Mouse (Mus musculus) urinary bladder, postnatal 10 days (tissue): ENCODE results near the gene Commd1.

Source experiments
- DNase-seq: peaks from one replicate; pipeline ENCODE4 v3.0.0; 2022; ENCODE audit warnings: low spot score

Gene Commd1

DNA sequence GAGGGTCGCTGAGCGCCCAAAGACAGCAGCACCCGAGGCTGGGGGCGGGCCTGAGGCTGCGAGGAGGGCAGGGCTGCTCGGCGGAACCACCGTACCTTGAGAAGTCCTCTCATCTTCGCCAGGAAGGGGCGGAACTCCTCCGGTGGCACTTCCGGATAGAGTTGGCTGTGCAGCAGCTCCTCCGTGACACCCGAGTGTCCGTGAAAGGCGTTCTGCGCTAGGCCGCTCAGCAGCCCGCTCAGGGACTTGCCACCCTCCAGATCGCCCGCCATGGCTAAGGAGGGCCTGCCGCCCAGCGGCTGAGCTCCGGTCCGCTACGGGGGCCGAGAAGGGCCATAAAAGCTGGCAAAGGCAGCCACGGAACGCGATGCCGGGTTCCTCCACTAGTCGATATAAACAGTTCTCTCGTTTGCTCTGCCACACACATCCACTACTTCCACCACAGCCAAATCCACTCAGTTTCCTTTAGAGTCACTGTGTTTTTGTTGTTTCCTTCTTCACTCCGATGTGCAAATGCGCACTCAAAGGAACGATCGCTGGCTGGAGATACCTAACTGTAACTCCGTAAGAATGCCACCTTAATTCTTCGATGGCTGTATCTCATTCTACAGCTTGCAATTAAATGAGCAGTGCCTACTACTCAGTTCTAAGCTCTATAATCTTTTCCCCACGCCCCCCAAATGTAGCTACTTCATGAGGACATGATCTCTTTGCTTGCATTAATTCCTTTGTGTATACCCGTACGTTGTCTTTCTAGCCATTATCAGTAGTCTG, at the start of gene Commd1, which contains the start of gene Gm28048:
Gene Commd1, minus strand, starts transcription at position 399 of the 774 bp plus-strand sequence.
Gene Gm28048, minus strand, starts transcription at position 107 of the 774 bp plus-strand sequence.
- peak; percentile 95 for DNase-seq

DNA sequence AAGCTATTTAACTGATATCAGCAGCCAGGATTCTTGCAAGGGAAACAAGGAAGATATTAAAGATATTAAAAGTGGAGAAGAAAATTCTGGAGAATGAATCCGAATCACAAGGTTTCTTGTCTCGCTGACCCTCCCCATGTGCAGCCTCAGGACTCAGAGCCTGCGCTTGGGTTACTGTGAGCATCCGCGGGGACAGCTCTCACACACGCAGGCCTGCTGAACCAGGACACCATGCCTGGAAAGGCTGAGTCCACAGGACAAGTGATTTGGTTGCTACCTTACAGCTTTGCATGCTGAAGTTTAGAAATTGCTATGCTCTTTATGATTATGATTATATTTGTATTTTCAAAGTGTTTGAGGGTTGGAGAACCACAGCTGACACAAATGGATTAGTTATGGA, 47.2 kb upstream of the Commd1 start:
- no peak for DNase-seq

DNA sequence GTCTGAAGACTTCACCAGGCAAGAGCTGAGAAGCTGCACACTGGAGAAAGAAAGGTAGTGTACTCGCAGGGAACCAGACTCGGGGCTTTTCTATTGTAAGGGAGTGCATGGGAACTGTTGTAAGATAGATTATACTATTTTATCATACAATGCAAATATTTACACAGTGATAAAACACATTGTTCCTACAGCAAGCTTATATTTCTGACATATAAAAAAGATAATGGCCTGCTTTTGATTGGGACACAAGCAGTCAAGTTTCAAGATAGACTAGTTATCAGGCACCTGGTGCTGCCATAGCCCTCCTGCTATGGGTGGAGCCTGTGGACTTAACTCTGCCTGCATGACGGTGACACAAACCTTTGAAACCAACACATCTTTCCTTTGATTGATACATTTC, 46.8 kb upstream of the Commd1 start:
- no peak for DNase-seq

DNA sequence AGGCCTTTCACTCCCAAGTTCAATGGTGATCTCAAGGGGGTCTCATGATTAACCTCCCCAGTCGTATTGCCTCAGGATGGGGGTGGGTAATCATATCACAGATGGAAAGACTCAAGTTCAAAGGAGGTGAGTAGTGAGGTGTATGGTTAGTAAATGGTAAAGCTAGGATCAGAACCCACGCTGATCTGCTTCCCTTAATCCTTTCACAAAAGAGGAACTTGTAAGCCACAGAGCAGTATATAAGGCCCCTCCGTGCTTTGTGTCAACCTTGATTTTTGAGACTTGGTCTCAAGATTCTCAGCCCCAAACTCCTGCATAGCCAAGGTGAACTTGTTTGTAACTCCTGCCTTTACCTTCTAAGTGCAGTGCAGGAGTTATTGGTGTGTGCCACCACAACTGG, 42.0 kb upstream of the Commd1 start:
- DNase-seq = no peak

DNA sequence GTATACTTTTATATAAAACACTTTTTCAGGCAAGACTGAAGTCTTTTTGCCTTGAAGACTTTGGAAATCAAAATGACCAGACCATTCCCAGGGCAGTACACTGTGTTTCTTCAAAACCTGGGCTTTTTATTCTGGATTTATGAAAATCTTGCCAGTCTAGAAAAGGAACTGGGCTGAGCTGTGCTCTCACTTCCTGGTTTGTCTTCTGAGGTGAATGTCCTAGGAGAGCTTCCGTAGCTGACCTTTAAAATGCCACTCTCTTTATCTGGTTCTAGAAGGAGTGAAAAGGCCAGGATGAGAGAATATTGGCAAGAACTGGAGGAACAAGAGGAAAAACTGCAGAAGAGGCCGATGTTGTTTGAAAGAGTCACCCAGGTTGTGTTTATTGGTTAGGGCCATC, 41.0 kb upstream of the Commd1 start:
- no peak for DNase-seq

DNA sequence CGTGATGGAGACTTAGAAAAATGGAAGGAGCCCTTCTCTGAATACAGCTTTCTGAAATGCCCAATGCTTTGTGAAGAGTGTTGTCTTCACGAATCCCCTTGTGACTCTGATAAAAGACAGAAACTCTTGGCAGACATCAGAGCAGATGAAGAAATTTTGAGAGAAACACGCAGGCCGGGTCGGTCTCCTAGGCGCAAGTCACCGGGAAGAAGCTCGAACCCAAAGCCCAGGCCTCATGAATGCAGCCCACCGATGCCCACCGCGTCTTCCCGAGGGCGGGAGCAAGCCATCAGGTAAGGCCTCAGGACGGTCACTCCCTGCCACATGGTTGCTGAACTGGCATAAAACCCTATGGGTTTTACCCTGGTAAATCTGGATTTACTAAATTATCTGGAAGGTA, 38.7 kb upstream of the Commd1 start:
- no peak for DNase-seq

DNA sequence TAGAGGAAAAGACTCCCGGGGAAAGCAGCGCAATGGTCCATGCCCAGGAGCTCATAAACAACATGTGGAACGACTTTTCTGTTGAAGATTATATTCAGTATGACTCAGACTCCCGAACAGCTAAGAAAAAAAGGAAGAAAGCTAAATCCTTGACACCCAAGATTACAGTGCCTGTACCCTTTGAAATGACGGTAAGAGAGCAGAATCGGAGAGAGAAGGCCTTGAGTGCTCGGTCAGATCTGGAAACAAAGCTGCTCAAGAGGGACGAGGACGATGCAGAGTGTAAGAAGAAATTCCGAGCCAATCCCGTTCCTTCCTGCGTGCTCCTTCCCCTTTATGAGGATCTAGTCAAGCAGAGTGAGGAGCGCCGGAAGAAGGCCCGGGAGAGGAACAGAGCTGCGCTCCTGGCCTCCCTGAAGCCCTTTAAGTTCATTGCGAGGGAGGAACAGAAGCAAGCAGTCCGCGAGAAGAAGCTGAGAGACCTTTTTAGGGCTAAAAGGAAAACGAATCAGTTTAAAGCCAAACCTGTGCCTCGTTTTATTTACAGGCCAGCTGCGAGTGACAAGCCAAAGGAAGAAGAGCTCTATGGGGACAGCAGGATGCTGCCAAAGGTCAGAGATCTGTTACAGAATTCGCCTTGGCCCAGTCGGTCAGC, 38.1 kb upstream of the Commd1 start:
- DNase-seq = no peak

DNA sequence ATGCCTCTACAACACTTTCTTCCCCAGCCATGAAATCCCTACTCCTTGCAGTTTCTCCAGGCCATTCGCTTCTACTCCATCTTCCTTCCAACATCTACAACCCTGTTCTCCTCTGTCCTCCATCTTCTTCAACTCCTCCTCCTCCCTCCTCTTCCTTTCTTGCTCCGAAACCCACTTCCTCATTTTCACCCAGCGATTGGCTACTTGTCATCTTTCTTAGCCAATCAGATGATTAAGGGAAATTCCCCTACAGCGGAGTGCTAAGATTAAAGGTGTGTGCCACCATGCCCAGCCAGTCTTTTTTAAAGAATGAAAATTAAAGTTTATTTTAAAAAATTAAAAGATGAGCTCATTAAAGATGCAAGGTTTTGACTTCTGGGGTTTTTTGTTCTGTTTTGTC, 35.8 kb upstream of the Commd1 start:
- no peak for DNase-seq

DNA sequence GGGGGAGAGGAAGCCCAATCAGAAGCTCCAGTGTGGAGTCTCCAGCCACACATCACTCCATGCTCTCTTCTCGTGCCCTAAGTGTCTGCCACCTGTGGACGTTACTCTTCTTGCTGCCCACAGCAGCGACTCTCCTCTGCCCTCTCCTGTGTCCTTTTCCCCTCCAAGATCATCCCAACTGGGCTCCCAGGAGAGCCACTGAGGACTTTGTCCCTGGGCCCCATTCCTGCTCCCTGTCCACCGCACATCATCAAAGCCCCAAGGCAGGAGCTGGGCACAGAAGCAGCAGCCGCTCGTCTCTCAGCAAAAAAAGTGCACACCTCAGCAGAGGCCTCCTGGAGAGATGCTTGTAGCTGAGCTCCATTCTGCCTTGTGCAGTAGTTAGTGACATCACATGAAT, 32.8 kb upstream of the Commd1 start:
- DNase-seq = no peak

DNA sequence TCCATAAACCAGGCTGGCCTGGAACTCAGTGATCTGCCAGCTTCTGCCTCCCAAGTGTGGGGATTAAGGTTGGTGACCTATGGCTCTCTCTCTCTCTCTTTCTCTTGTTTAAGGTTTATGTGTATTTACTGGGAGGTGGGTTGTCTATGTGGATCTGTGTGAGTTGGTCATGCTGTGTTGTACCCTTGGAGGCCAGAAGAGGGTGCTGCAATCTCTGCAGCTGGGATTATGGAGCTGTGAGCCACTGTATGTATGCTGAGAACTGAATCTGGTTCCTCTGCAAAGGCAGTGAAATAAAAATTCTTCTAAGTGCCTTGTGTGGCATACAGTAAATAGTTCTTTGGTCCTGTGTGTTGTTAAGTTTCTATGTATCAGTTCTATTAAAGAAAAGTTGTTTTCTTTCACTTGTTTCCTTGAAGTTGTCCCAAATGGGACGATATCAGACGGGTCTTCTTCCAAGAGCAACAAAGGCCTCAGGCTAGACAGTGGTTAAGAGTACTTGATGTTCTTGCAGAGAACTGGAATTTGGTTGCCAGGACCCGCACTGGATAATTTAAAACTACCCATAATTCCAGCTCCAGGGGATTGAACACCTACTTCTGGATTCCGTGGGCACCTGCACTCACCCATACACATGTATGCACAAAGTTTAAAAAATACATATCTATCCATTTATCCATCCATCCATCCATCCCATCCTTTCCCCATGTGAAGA, 31.6 kb upstream of the Commd1 start:
- no peak for DNase-seq

DNA sequence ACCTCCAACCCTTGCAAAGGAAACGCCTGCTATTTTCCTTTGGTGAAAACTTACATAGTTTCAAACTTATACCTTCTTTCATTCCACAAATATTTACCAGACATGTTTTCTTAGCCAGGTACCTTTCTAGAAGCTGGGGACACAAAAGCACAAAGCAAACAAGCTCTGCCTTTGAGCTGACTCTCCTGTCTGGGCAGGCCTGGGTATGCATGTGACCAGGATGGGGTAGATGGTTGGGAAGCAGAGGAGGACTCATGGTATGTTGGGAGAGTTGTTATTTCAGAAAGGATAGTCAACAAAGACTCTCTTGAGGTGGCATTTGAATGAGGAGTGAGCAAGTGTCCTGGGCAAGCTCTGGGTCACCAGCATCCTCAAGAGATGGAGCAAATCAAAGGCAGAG, 30.9 kb upstream of the Commd1 start:
- no peak for DNase-seq

DNA sequence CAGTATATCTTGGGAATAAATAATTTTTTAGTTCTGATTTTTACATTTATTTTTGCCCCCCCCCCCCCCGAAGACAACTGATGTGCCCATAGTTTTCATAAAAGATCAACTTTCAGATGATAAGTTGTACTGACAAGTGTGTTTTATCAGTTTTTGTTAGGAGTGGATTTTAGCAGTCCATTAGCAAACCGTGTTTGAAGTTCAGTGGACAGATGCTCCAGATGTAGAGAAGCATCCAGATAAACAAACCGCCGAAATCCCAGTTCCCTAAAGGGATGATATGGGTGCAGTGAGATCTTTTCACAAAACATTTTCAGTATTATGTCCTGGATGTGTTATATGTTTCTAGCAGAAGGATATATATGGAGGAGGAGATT, 26.6 kb upstream of the Commd1 start:
- no peak for DNase-seq

DNA sequence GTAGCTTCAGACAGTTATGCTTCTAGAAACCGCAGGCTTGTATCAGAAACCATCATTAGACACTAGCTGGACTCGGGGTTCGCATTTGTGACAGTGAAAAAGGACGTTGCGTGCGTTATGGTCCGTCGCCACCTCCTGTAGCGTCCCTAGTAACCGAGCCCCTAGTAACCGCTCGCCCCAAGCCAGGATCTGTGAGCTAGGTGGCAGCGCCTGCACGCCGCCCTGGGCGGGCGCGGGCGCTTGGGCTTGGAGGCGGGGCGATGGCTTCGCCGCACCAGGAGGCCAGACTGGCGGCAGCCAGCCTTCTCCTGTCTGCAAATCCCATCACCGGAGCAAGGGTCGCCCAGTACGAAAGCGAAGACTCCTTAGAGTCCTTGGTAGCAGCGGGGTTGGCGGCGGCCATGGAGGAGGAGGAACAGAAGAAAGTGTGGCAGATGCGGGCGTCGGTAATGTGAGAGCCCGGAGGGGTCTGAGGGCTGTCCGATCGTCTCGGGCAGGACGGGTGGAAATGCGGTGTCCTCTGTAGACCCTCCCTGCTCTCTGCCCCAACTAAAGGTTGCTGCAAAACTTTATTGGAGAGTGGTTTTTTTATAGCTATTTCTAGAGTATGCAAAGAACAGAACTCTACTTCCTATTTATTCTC, 26.1 kb upstream of the Commd1 start:
- DNase-seq = peak; percentile 17

DNA sequence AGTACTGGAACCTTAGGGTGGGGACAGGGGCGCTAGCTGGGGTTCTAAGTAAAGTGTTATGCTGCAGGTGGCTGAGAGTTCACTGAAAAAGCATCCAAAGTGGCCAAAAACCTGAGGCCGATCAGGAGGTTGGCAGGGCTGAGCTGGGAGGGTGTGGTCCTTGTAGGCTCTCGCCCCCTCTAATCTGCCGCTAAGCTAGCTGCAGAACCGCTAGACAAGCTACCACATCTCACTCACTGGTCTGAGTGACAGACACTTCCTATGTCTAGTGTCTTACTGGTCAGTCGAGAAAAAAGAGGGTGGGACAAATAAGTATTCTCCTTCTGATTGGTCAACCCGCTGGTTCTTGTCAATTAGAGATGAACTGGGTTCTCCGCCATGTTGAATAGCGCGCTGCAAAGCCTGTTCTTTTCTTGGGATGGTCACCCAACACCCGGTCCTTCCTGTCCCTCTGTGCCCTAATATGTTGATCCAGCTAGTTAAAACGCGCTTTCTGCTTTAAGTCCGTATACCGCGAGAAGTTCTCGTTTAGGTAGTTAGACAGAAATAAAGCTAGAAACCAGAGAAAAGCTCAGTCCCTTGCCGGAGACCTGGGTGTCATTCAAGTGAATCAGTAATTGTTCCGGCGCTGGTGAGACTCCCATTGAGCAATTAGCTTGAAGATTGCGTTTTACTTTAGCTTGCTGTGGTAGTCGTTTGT, 25.4 kb upstream of the Commd1 start, which contains the start of gene Fam161a:
Gene Fam161a, plus strand, starts transcription at position 51 of the 700 bp plus-strand sequence.
- DNase-seq = no peak

DNA sequence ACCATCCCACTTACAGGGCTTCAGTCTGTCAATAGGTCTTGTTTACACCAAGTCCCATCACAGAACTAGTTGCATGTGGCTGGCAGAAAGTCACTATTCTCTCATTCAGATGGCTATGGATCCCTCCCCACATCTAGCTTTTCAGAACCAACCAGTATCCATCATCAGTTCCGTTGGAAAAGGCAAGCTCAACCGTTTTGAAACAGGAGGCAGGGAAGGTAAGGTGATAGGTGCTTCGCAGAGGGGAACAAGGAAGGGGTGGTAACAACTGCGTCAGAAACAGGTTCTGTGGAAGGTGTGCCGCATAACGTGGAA, 24.9 kb upstream of the Commd1 start:
- no peak for DNase-seq

DNA sequence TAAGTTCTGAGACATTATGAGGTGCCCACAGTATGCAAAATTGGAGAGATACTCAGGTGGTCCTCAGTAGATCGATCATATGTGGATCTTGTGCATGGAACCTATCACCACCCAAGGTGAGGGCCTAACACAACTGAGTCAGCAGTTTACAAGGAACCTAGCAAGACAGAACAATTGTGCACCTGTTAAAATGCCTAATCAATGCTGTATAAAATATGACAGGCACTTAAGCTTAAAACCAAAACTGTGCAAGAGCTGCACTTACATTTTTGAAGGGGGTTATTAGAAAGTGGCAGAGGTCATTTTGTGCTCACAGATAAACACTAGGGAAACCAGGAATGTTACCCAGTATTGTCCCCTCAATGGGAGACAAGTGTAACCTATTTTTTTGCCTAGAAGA, 23.1 kb upstream of the Commd1 start:
- no peak for DNase-seq

DNA sequence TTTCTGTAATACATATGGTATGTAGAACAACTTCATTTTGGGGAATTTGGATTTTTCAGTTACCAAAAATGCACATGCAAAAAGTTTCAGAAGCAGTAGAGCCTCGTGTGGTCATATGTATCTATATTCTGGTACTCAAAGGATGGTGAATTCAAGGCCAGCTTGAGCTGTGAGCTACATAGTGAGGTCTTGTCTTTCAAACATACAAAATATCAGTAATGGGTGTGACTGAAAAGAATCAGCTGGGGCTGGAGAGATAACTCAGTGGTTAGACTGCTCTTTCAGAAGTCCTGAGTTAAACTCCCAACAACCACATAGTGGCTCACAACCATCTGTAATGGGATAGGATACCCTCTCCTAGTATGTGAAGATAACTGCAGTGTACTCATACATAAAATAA, 16.1 kb upstream of the Commd1 start:
- DNase-seq = no peak

DNA sequence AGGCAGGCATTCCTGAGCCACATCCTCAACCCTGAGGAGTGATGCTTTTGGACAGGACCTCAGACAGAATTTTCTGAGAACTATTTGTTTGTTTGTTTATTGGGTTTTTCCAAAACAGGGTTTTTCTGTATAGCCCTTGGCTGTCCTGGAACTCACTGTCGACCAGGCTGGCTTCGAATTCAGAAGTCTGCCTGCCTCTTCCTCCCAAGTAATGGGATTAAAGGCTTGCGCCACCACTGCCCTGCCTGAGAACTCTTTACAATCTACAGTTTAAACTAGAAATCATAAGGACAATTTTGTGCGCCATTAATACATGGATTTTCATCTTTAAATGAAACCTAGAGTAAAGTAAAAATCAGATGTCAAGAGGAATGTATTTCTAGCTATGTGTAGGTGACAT, 13.3 kb upstream of the Commd1 start:
- no peak for DNase-seq

DNA sequence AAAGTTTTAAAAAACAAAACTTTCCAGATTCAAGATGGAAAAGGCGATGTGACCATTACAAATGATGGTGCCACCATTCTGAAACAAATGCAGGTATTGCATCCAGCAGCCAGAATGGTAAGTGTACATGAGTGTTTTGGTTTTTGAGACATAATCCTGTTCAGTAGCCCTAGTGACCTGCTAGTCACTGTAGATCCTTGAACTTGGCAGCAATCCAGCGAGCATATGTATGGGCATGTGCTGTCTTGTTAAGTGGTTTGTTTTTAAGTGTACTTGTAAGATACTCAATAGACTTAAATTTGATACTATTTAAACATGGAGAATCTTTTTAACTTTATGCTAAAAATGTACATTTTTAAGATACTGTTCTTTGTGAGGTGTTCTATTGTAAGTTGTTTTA, 12.1 kb upstream of the Commd1 start:
- DNase-seq = no peak

DNA sequence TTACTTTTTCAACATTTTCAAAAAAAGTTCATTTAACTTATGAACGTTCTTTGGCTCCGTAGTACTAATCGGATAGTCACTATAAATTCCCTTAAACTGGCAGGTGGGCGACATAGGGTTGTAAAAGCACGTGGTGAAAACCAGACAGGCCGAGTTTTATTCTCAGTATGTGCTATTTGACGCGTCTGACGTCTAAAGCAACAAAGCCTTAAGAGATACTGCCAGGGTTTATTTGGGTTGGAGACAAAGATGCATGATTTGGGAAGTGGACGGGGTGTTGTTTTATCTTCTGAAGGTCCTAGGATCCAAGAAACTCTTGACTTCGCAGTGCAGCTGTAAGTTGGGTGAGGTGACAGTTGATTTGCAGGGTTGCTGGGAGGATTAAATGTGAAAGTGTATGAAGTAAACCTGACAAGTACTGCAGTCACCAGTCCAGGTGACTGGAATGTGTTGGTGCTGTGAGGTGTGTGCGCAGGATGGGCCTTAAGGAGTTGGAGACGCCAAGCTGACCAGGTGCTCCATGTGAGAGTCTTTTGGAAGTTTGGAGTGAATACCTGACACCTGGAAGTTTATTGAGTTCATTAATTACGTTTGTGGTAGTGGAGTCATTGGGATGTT, 9.1 kb upstream of the Commd1 start:
- DNase-seq = no peak

DNA sequence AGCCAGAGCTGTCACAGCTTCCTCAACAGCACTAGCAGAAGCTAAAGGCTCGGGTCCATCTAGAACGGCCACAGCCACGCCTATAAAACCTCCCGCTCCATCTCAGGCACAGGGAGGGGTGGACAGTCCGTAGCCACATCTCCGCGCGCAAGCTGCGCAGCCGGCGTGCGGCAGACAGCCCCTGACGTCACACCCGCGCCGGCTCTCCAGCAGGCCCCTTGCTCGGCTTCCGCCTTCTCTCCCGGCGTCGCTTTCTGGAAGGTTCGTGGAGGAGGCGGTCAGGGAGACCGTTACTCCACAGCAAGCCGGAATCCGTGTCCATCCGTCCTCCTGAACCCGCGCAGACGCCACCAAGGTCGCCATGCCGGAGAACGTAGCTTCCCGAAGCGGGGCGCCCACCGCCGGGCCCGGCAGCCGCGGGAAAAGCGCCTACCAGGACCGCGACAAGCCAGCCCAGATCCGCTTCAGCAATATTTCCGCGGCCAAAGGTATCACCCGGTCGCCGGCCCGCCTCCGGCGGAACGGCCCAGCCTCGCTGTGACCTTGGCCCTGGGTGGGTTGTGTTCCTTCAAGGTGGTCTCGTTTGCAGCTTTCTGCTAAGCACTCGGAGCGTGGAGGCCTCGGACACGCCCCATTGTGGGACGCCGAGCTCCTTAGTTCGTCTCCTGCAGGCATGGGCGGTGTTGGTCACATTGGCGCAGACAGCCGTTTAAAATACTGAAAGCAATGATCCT, 8.4 kb upstream of the Commd1 start, which contains the start of gene Cct4:
Gene Cct4, plus strand, starts transcription at position 127 of the 734 bp plus-strand sequence.
- peak; percentile 79 for DNase-seq
